Mouse (Mus musculus) left cerebral cortex, adult 6 months (tissue): ENCODE results near the gene Sec24a. TPM values are rescaled to one million over a fixed set of nuclear protein-coding genes. Genes with fewer than 3 reads are reported as not detected.

Source experiments
- long read RNA-seq, 2 experiments: library from polyadenylated mRNA; unstranded; transcript quantifications; one replicate each; pipeline ENCODE4 v2.0.0; 2019 to 2020
- polyA plus RNA-seq: library from polyadenylated mRNA; unstranded; fragments of <200 nt; fragmentation: Nextera tagmentation; gene quantifications from 2 replicates; pipeline ENCODE4 v1.2.3, GENCODE M21; 2021

The Sec24a gene
- polyA plus RNA-seq = 5.9 and 10.9 TPM in 2 replicates
- long read RNA-seq, experiment 1, partial matches to known transcripts = 21 of 31 reads
- long read RNA-seq, experiment 1, other reads (novel, unspliced or antisense) = 9 of 31 reads
- long read RNA-seq, experiment 2, partial matches to known transcripts = 0 of 8 reads
- long read RNA-seq, experiment 2, other reads (novel, unspliced or antisense) = 8 of 8 reads

GRCm38 (mm10) chr11:51763213-51763907, at the start of gene Sec24a, which contains the start of gene Sar1b:
Sec24a (minus strand) TSS chr11:51763634.
Sar1b (plus strand) TSS chr11:51763687.

DNA sequence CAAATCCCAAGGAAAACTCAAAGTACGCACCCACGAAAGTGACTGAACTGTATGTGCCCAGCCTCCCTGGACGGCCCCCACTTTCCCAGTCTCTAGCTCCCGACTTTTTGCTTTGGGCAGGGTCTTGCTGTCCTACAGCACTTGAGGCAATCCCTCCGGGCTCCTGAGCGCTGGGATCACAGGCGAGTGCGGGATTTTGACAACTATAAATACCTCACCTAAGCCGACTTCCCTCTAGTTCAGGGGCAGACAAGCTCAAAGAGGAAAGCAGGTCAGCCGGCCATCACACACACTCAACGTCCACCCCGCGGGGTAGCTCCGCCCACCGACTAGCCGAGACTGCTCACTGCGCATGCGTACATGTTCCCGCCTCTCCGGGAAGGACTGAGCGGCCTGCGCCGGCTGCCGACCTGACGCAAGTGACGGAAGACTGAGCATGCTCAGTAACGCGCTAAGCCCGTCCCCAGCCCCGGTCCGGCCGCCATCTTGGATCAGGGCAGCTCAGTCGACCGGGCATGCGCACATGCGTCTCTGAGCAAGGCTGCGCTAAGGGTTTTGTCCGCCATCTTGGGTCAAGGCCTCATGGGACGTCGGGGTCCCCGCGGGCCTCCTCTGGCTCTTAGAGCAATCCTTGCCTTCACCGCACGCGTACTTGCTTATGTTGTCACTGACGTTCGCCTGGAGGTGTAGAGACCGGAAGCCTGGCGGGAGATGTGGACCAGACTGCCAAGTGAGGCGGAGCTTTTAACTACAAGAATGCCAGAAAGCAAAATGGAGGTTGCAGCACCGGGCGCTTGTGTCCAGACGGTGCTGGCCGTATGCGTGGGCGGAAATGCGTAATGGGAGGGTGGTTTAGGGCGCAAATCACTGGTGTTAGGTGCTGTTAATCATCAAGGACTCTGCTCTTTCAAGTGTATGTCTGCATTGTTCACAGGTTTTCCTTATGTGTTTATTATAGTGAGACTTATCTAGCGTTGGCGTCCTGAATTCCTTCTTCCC, 74.8 kb downstream of the Sec24a start, which contains the start of gene 0610009B22Rik:
Gene 0610009B22Rik, minus strand, starts transcription at position 545 of the 999 bp plus-strand sequence.

DNA sequence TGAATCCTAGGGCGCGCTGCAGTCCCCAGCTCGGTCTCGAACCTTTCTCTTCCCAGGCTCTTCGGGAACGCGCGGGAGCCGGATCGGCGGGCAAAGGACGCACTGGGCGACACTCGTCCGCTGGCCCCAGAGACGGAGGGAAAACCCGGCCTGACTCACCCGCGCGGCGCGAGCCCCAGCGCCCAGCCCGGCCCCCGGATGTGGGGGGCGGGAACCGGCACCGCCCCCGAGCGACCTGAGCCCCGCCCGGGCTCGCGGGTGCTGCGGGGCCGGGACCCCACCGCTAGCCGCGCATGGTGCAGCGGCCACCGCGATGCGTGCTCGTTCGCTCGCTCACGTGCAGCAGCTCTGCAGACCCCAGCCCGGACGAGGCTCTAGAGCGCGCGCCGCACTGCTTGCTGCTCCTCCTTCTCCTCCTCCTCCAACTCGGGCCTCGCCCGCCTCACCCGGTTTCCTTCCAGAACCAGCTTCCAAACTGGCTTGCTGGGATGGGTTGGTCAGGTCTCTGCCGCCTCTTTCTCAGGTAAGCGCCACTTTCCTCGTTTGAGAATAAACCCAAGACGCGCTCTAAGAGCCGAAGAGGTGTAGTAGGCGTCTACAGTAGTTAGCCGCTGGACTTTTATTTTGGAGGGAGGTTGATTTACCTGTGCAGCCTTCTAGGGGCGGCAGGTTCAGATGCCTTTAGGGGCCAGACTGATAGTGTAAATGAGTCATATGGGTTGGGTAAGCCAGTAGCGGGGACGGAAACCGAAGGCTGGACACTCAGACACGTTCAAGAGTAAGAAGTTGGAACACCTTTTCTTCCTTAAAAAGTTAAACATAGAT, 112.5 kb downstream of the Sec24a start, which contains the start of the genes N4bp3 and D930048N14Rik:
Gene N4bp3, minus strand, starts transcription at position 152 of the 825 bp plus-strand sequence.
Gene D930048N14Rik, plus strand, starts transcription at position 264 of the 825 bp plus-strand sequence.

Other genes with a start within 250 kb of the Sec24a start
- gene Phykpl, start 178.9 kb downstream of the Sec24a start, polyA plus RNA-seq = 2.6 and 3.7 TPM in 2 replicates
- 17.6 and 97.7 TPM in 2 replicates for gene Hnrnpab, start 156.8 kb downstream of the Sec24a start, polyA plus RNA-seq
- gene Nhp2, start 143.9 kb downstream of the Sec24a start, polyA plus RNA-seq = 172 and 201 TPM in 2 replicates
- 62.3 and 86.2 TPM in 2 replicates for gene Rmnd5b, start 127.7 kb downstream of the Sec24a start, polyA plus RNA-seq
- 9.5 and 12.9 TPM in 2 replicates for gene N4bp3, start 112.8 kb downstream of the Sec24a start, polyA plus RNA-seq
- 0.31 and 0.43 TPM in 2 replicates for gene D930048N14Rik, start 112.7 kb downstream of the Sec24a start, polyA plus RNA-seq
- 110 and 117 TPM in 2 replicates for gene 0610009B22Rik, start 74.8 kb downstream of the Sec24a start, polyA plus RNA-seq
- 187 and 233 TPM in 2 replicates for gene Sar1b, start 53 bp upstream of the Sec24a start, polyA plus RNA-seq
- 5.1 and 7.4 TPM in 2 replicates for gene Jade2, start 94.0 kb upstream of the Sec24a start, polyA plus RNA-seq
- gene Cdkn2aipnl, start 204.0 kb upstream of the Sec24a start, polyA plus RNA-seq = 28.9 and 48.8 TPM in 2 replicates
- gene Ube2b, start 237.1 kb upstream of the Sec24a start, polyA plus RNA-seq = 135 and 153 TPM in 2 replicates
- gene Cdkl3, start 240.6 kb upstream of the Sec24a start, polyA plus RNA-seq = 8.5 and 10.3 TPM in 2 replicates